Mouse (Mus musculus) liver, postnatal 0 days (tissue): Measurements from ENCODE around the gene Bcl7b. TPM values are rescaled to one million over a fixed set of nuclear protein-coding genes. Genes with fewer than 3 reads are reported as not detected.

ENCODE experiments used
- ATAC-seq: fragments of 200-750 bp; cut with Nextera tagmentation; 2 replicates; pipeline ENCODE4 v1.8.0; 2017; ENCODE audit warnings: mild to moderate bottlenecking, moderate library complexity
- DNase-seq: peaks from one replicate; pipeline ENCODE4 v3.0.0-alpha.2; 2016
- H3K27ac ChIP-seq: fragments of 300-500 bp; sonication (generic); 2 replicates; pipeline ENCODE4 v1.5.1; 2014; ENCODE audit warnings: antibody characterized with exemption, moderate library complexity, mild to moderate bottlenecking, low read depth
- H3K27me3 ChIP-seq: fragments of 300-500 bp; sonication (generic); 2 replicates; pipeline ENCODE4 v1.6.1; 2014; ENCODE audit warnings: low read length, control low read depth, mixed read lengths; ENCODE audit not compliant: insufficient read depth
- H3K36me3 ChIP-seq: fragments of 300-500 bp; sonication (generic); replicated peaks from 2 replicates; pipeline ENCODE4 v1.6.1; 2014; ENCODE audit warnings: mild to moderate bottlenecking, control low read depth, low read length, moderate library complexity, mixed read lengths; ENCODE audit not compliant: insufficient read depth
- H3K4me1 ChIP-seq: fragments of 300-500 bp; sonication (generic); 2 replicates; pipeline ENCODE4 v1.6.1; 2014; ENCODE audit warnings: antibody characterized with exemption, mild to moderate bottlenecking, control low read depth; ENCODE audit not compliant: insufficient read depth
- H3K4me2 ChIP-seq: fragments of 300-500 bp; sonication (generic); 2 replicates; pipeline ENCODE4 v1.6.1; 2014; ENCODE audit warnings: low read depth, mild to moderate bottlenecking, low read length, moderate library complexity, mixed read lengths
- H3K4me3 ChIP-seq: fragments of 300-500 bp; sonication (generic); 2 replicates; pipeline ENCODE4 v1.5.1; 2014; ENCODE audit warnings: low read depth, low read length
- H3K9ac ChIP-seq: fragments of 300-500 bp; sonication (generic); replicated peaks from 2 replicates; pipeline ENCODE4 v1.6.1; 2014; ENCODE audit warnings: mild to moderate bottlenecking, moderate library complexity
- H3K9me3 ChIP-seq: fragments of 300-500 bp; sonication (generic); 2 replicates; pipeline ENCODE4 v1.6.1; 2016; ENCODE audit warnings: mild to moderate bottlenecking, control low read depth, low read length, mixed read lengths
- CTCF ChIP-seq: sonication (generic); IDR thresholded peaks from 2 replicates; pipeline ENCODE4 v1.5.1; 2016; ENCODE audit warnings: antibody characterized with exemption, low read depth
- EP300 ChIP-seq: IDR thresholded peaks from 2 replicates; pipeline ENCODE4 v1.6.1; 2016; ENCODE audit warnings: antibody characterized with exemption, low read depth, mild to moderate bottlenecking
- WGBS: fragments of 180-500 bp; shearing (Covaris S2); extraction: QIAGEN DNeasy Blood & Tissue Kit; methylation state at CpG from one replicate; pipeline ENCODE4 v1.1.7; 2014; ENCODE audit not compliant: insufficient replicate concordance; 5-methylcytosine and 5-hydroxymethylcytosine counted together
- polyA plus RNA-seq: library from polyadenylated mRNA; unstranded; fragments of >200 nt; fragmentation: Nextera tagmentation; extraction: Ambion mirVana; gene quantifications from 2 replicates; pipeline ENCODE4 v1.2.1, GENCODE M21; 2015

Gene Bcl7b
- polyA plus RNA-seq, 1 experiment from 2014 or later: 32.6 TPM

DNA sequence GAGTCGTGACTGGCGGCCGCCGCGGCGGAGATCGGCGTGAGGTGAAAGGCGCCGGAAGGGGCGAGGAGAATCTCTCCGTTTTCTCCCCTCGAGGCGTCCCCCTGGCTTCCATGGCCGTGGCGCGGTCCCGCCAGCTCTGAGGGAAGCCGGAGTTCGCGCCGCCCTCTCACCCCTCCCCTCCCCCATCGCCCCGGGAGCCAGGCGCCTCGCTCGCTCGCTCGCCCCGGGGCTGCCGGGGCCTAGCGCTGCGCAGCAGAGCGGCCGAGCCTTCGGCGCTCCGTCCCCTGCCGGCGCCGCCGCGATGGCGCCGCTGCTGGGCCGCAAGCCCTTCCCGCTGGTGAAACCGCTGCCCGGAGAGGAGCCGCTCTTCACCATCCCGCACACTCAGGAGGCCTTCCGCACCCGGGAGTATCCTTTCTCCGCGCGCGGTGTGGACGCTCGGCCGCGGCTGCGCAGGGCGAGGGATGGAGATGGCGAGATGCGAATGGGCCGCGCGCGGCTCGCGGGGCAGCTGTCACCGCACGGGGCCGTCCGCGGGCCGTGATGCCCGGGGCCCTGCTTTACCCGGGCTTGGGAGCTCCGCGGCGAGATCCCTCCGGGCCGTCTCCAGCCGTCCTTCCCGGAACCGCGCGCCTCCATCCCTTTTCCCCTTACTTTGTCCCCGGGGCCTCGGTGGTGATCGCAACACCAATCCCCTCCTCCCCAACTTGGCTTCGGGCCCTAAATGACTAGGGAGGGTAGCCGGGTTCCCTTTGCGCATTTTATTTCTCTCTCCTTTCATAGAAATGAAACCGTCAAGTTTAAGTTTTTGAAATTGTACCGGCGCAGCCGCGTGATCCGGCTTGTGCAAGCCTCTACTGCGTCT is 19.5 kb downstream of the Bcl7b start:
- DNase-seq: peak; percentile 58
- no peaks in the 10 kb centered on the region for H3K27me3 ChIP-seq
- H3K9ac ChIP-seq: peak overlapping the region; percentile 95
- H3K4me3 ChIP-seq: peak overlapping the region; percentile 97
- peak overlapping the region; percentile 96 for H3K27ac ChIP-seq
- H3K4me2 ChIP-seq: peak overlapping the region; percentile 83
- TF ChIP-seq EP300 (no peak), CTCF (no peak)
- peak; percentile 53 for ATAC-seq
- H3K9me3 ChIP-seq: no peaks in the 10 kb centered on the region
- WGBS: under 1% methylated on average over 67 of the region's 102 CpGs
- H3K36me3 ChIP-seq: peaks cover 5% of the 10 kb centered on the region; the same call in 1 of the 2 replicates
- H3K4me1 ChIP-seq: peaks cover 15% of the 10 kb centered on the region

DNA sequence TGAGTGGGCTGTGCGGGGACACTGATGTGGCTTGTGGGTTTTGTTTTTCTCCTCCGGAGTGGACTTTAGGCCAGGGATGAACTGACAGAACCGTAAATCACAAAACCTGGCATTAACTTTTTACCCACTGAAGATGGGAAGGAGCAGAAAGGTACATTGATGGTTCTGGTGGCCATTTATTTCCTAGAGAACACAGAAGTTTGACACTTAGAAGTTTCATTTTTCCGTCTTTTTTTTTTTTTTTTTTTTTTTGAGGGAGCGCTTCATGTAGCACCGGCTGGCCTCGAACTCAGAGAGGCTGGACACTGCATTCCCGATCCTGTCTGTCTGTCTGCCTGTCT is 20.1 kb downstream of the Bcl7b start:
- DNase-seq: no peak
- H3K36me3 ChIP-seq: peaks cover 5% of the 10 kb centered on the region; the same call in 1 of the 2 replicates
- peak overlapping the region; percentile 97 for H3K4me3 ChIP-seq
- H3K9ac ChIP-seq: peak overlapping the region; percentile 95
- peaks cover 15% of the 10 kb centered on the region for H3K4me1 ChIP-seq
- peak overlapping the region; percentile 83 for H3K4me2 ChIP-seq
- H3K9me3 ChIP-seq: no peaks in the 10 kb centered on the region
- ATAC-seq: no peak
- TF ChIP-seq EP300 (no peak), CTCF (no peak)
- WGBS: 3% methylated on average over 8 of the region's 8 CpGs
- no peaks in the 10 kb centered on the region for H3K27me3 ChIP-seq
- H3K27ac ChIP-seq: peak overlapping the region; percentile 96

DNA sequence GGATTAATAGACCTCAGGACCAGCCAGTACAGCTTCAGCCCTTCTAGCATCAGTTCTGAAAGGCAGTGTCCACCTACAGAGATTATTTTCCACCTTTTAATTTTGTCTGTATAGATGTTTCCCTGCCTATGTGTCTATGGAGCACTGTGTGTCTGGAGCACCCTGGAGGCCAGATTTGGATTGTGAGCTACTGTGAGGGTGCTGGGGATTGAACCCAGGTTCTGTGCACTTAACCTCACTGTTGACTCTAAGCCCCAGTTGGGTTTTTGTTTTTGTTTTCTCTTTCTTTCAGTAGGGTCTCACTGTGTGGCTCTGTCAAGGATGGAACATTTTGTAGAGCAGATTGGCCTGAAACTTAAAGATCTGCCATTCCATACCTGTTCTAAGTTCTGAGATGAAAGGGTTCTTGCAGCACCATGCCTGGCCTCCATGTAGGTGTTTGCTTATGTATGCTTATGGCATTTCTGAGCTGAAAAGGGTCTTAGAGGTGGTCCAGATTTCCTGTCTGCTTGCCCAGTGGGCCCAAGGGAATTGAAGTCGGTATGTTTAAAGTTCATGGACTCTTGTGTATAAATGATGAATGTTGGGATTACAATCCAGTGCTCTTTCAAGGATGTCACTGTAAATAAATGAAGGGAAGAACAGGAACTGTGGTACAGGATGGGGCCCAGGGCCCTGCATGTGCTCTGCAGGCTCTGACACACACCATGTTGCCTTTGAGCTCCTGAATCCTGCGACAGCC is 21.4 kb downstream of the Bcl7b start:
- Histone ChIP-seq H3K36me3 (peaks cover 8% of the 10 kb centered on the region), H3K4me2 (peak overlapping the region; percentile 83), H3K4me3 (peak overlapping the region; percentile 97), H3K27me3 (no peaks in the 10 kb centered on the region), H3K9ac (peak overlapping the region; percentile 95), H3K9me3 (no peaks in the 10 kb centered on the region), H3K4me1 (peaks cover 15% of the 10 kb centered on the region), H3K27ac (no peak overlapping the region)
- 45% methylated on average over 2 of the region's 2 CpGs for WGBS
- ATAC-seq (no peak), DNase-seq (no peak)
- TF ChIP-seq CTCF (no peak), EP300 (no peak)

DNA sequence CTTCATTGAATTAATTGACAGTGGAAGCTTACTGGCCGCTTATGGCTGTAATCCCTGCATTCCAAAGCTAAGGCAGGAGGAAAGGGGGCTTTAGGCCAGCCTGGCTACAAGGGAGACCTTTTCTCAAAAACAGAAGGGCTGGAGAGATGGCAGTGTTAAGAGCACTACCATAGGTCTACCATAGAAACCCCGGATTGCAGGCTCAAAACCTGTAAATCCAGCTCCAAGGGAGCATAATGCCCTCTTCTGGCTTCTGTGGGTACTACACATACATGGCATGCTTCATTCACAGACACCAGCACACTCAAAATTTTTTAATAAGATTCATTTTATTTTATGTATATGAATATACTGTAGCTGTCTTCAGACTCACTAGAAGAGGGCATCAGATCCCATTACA is 23.5 kb downstream of the Bcl7b start:
- H3K36me3 ChIP-seq: peaks cover 23% of the 10 kb centered on the region
- peak; percentile 91 for TF ChIP-seq CTCF
- TF ChIP-seq EP300: no peak
- peaks cover 8% of the 10 kb centered on the region for H3K4me1 ChIP-seq
- 39% methylated on average over 2 of the region's 2 CpGs for WGBS
- H3K4me2 ChIP-seq: no peak overlapping the region
- no peaks in the 10 kb centered on the region for H3K27me3 ChIP-seq
- DNase-seq: peak; percentile 76
- H3K9ac ChIP-seq: no peak overlapping the region
- ATAC-seq: no peak
- H3K4me3 ChIP-seq: no peak overlapping the region
- H3K9me3 ChIP-seq: no peaks in the 10 kb centered on the region
- no peak overlapping the region for H3K27ac ChIP-seq

DNA sequence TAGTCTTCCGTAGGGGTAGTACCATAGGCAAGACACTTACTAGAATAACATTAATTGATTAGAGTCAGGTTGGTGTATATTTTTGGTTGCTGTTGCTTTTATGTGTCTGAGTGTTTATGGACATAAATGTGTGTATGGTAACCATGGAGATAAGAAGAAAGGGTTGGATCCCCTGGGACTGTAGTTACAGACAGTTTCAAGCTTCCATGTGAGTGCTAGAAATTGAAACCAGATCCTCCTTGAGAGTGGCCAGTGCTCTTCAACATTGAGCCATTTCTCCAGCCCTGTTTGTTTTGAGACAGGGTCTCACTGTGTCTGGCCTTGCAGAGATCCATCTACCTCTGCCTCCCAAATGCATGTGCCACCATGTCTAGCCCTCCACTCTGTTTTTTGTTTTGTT is 24.3 kb downstream of the Bcl7b start:
- Histone ChIP-seq H3K4me3 (no peak overlapping the region), H3K9ac (no peak overlapping the region), H3K27ac (no peak overlapping the region), H3K4me1 (peaks cover 8% of the 10 kb centered on the region), H3K27me3 (no peaks in the 10 kb centered on the region), H3K9me3 (no peaks in the 10 kb centered on the region), H3K4me2 (no peak overlapping the region), H3K36me3 (peaks cover 29% of the 10 kb centered on the region)
- WGBS: 90% methylated on average over 1 of the region's 1 CpGs
- ATAC-seq (no peak), DNase-seq (no peak)
- TF ChIP-seq EP300: no peak

DNA sequence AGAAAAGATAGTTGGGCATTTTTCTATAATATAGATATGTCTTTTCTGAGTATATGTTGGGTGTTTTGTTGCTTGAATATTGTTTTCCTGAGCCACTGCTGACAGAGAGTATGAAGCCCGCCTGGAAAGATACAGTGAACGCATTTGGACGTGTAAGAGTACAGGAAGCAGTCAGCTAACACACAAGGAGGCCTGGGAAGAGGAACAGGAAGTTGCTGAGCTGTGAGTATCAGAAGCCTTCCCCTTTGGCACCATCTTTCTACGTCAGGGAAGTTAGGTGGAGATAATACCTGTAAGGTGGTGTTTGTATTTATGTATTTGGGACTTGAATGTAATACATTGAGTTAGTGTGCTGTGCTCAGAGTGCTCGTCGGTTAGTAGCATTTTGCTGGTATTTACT is 28.3 kb downstream of the Bcl7b start:
- no peak overlapping the region for H3K4me2 ChIP-seq
- H3K27me3 ChIP-seq: no peaks in the 10 kb centered on the region
- TF ChIP-seq CTCF: no peak
- no peak for DNase-seq
- H3K36me3 ChIP-seq: peaks cover 59% of the 10 kb centered on the region
- no peak for ATAC-seq
- no peaks in the 10 kb centered on the region for H3K4me1 ChIP-seq
- WGBS: 54% methylated on average over 6 of the region's 6 CpGs
- H3K4me3 ChIP-seq: no peak overlapping the region
- no peaks in the 10 kb centered on the region for H3K9me3 ChIP-seq
- H3K27ac ChIP-seq: 0 out of 2 replicates have a peak overlapping the region, but pooled peaks have one; percentile 45
- no peak overlapping the region for H3K9ac ChIP-seq
